Mouse (Mus musculus): ENCODE measurements at regions not wholly inside any gene's neighbourhood (a gene's known extent, or its start where the extent isn't known, plus 50 kb on each side); places are given as distances from the start of the nearest gene placed in this dataset.
"Not testable (repeated sequence)": the region's sequence is repeated elsewhere in the genome, so short reads cannot be mapped to it uniquely, and the experiment has no call there.

DNA sequence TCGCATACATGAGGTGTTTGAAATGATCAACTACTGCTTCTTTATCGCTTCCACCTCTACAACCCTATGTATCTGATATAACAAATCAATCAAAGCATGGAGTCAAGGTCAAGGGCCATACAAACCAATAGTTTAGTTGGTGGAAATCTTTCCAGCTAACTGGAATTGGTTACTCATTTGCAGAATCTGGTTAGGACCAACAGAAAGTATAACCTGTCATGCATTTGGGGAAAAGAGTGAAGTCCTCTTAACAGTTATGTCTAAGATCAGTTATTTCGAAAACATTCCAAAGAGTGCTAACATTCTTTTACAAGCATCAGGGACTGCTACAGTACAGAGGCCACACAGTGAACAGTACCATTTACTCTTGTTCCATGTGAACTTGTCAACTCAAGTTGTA lies 204.6 kb upstream of the Got2 start:
- no peak overlapping the region for H3K27ac ChIP-seq (ENCODE audit: low read length)
- no peak overlapping the region for H3K9ac ChIP-seq (ENCODE audit: low read length)
- no peak overlapping the region for H3K4me3 ChIP-seq (replicated peaks; ENCODE audit: low read length)
- ATAC-seq (ENCODE audit: insufficient read depth, low FRiP score): no peak
- no peak overlapping the region for H3K4me2 ChIP-seq (ENCODE audit: low read depth, low read length)
- no peaks in the 10 kb centered on the region for H3K4me1 ChIP-seq (ENCODE audit: control insufficient read depth, insufficient read depth, low read length)
- WGBS: 82% methylated on average over 3 of the region's 3 CpGs
- H3K36me3 ChIP-seq (ENCODE audit: control insufficient read depth, insufficient read depth, low read length): no peaks in the 10 kb centered on the region
- no peaks in the 10 kb centered on the region for H3K9me3 ChIP-seq (replicated peaks; ENCODE audit: control insufficient read depth, low read length)
- no peaks in the 10 kb centered on the region for H3K27me3 ChIP-seq (ENCODE audit: control insufficient read depth, insufficient read depth, low read length)

DNA sequence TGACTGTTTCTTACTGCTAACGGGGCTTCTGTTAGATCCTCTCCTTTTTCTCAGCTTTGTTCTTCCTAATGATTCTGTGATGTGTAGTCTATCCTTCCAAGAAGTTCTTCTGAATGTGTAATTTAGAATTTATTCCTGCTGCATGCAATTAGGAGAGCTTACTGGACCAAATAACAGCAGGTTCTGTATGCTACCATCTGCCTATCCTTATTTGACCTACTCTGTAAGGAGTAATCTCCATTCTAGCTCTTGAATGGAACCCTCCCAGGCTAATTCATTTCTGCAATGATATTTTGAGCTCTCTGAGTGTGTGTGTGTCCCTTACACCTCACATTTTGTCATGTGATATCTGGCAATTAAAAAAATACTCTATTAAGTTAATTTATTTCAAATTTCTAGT lies 201.9 kb upstream of the Got2 start:
- WGBS: 76% methylated on average over 1 of the region's 1 CpGs
- Histone ChIP-seq H3K4me3 (replicated peaks; ENCODE audit: low read length) (no peak overlapping the region), H3K9me3 (replicated peaks; ENCODE audit: control insufficient read depth, low read length) (no peaks in the 10 kb centered on the region), H3K4me2 (ENCODE audit: low read depth, low read length) (no peak overlapping the region), H3K36me3 (ENCODE audit: control insufficient read depth, insufficient read depth, low read length) (no peaks in the 10 kb centered on the region), H3K27me3 (ENCODE audit: control insufficient read depth, insufficient read depth, low read length) (no peaks in the 10 kb centered on the region), H3K27ac (ENCODE audit: low read length) (no peak overlapping the region), H3K4me1 (ENCODE audit: control insufficient read depth, insufficient read depth, low read length) (no peaks in the 10 kb centered on the region), H3K9ac (ENCODE audit: low read length) (no peak overlapping the region)
- ATAC-seq (ENCODE audit: insufficient read depth, low FRiP score): no peak

GRCm38 (mm10) chr8:96068306-96068705 lies 180.0 kb upstream of the Got2 start:
- Histone ChIP-seq H3K4me1 (ENCODE audit: control insufficient read depth, insufficient read depth, low read length) (no peaks in the 10 kb centered on the region), H3K9ac (ENCODE audit: low read length) (no peak overlapping the region), H3K27me3 (ENCODE audit: control insufficient read depth, insufficient read depth, low read length) (no peaks in the 10 kb centered on the region), H3K4me2 (ENCODE audit: low read depth, low read length) (no peak overlapping the region), H3K36me3 (ENCODE audit: control insufficient read depth, insufficient read depth, low read length) (no peaks in the 10 kb centered on the region), H3K9me3 (replicated peaks; ENCODE audit: control insufficient read depth, low read length) (no peaks in the 10 kb centered on the region), H3K4me3 (replicated peaks; ENCODE audit: low read length) (no peak overlapping the region), H3K27ac (ENCODE audit: low read length) (no peak overlapping the region)
- ATAC-seq (ENCODE audit: insufficient read depth, low FRiP score): no peak
- 71% methylated on average over 5 of the region's 5 CpGs for WGBS

DNA sequence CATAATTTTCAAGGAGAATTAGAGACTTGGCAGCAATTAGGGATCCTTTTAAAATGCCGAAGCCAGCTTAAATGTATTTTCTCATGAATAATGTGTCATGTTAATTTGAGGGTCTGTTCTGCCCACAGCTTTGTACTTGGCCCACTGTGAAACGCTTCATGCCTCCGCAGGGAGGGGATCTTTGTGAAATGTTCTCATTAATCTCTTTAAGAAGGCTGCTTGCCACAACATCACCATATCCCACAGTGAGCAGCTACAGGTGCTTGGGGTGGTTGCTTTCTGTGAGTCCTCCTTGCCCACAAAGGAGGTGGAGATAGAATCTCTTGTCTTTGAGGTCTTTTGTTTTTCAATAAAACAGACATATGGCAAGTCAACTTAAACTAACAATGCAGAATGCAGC lies 159.3 kb upstream of the Got2 start:
- H3K36me3 ChIP-seq (ENCODE audit: control insufficient read depth, insufficient read depth, low read length): no peaks in the 10 kb centered on the region
- no peak overlapping the region for H3K9ac ChIP-seq (ENCODE audit: low read length)
- no peak overlapping the region for H3K4me2 ChIP-seq (ENCODE audit: low read depth, low read length)
- WGBS: 66% methylated on average over 3 of the region's 3 CpGs
- no peaks in the 10 kb centered on the region for H3K9me3 ChIP-seq (replicated peaks; ENCODE audit: control insufficient read depth, low read length)
- H3K27ac ChIP-seq (ENCODE audit: low read length): no peak overlapping the region
- ATAC-seq (ENCODE audit: insufficient read depth, low FRiP score): no peak
- no peaks in the 10 kb centered on the region for H3K27me3 ChIP-seq (ENCODE audit: control insufficient read depth, insufficient read depth, low read length)
- no peaks in the 10 kb centered on the region for H3K4me1 ChIP-seq (ENCODE audit: control insufficient read depth, insufficient read depth, low read length)
- H3K4me3 ChIP-seq (replicated peaks; ENCODE audit: low read length): no peak overlapping the region

DNA sequence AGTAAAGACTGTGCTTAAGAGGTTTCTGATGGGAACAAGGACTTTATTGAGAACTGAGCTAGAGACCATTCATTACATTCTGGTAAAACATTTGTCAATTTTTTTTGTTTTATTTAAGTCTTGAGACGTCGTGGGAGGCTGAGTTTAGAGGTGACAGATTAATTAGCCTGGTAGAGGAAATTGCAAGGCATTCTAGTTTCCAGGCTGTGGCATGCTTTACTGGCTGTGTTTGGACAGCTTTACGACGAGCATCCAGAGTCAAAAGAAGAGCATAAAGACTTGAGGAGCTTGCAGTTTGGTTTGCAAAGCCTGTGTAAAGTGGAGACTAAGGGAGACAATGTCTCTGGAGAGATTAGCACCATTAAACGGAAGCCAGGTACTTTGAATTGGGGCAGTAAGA lies 154.0 kb upstream of the Got2 start:
- H3K4me3 ChIP-seq (replicated peaks; ENCODE audit: low read length): no peak overlapping the region
- no peak overlapping the region for H3K4me2 ChIP-seq (ENCODE audit: low read depth, low read length)
- no peak overlapping the region for H3K9ac ChIP-seq (ENCODE audit: low read length)
- ATAC-seq (ENCODE audit: insufficient read depth, low FRiP score): no peak
- peaks cover 8% of the 10 kb centered on the region; the same call in 1 of the 2 replicates for H3K4me1 ChIP-seq (ENCODE audit: control insufficient read depth, insufficient read depth, low read length)
- 26% methylated on average over 5 of the region's 5 CpGs for WGBS
- no peaks in the 10 kb centered on the region for H3K27me3 ChIP-seq (ENCODE audit: control insufficient read depth, insufficient read depth, low read length)
- no peaks in the 10 kb centered on the region for H3K36me3 ChIP-seq (ENCODE audit: control insufficient read depth, insufficient read depth, low read length)
- no peak overlapping the region for H3K27ac ChIP-seq (ENCODE audit: low read length)
- no peaks in the 10 kb centered on the region for H3K9me3 ChIP-seq (replicated peaks; ENCODE audit: control insufficient read depth, low read length)

DNA sequence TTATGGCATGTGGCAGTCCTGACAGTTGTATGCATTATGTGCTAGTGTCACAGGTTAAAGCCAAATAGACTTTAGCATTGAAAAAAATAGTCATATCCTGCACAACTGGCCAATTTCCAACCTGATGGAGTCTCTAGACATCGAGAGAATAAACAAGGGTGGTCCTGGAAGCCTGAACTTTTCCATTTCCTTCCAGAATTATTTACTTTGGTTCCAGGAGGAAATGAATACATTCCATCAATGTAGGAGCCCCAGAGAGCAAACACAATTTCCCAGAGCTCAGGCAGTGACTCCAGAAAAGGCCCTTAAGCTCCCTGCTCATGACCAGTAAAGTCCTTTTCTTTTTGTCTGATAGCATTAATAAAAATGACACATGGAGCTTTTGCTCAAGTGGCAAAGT lies 151.9 kb upstream of the Got2 start:
- 4% methylated on average over 1 of the region's 1 CpGs for WGBS
- no peak overlapping the region for H3K27ac ChIP-seq (ENCODE audit: low read length)
- no peak for ATAC-seq (ENCODE audit: insufficient read depth, low FRiP score)

GRCm38 (mm10) chr8:96018742-96019141 lies 130.4 kb upstream of the Got2 start:
- H3K4me3 ChIP-seq (replicated peaks; ENCODE audit: low read length); H3K27ac ChIP-seq (ENCODE audit: low read length); H3K9me3 ChIP-seq (replicated peaks; ENCODE audit: control insufficient read depth, low read length); H3K36me3 ChIP-seq (ENCODE audit: control insufficient read depth, insufficient read depth, low read length); ATAC-seq (ENCODE audit: insufficient read depth, low FRiP score); H3K4me2 ChIP-seq (ENCODE audit: low read depth, low read length); H3K27me3 ChIP-seq (ENCODE audit: control insufficient read depth, insufficient read depth, low read length); H3K9ac ChIP-seq (ENCODE audit: low read length); H3K4me1 ChIP-seq (ENCODE audit: control insufficient read depth, insufficient read depth, low read length): not testable (repeated sequence)
- 81% methylated on average over 3 of the region's 3 CpGs for WGBS

More for the DNA sequence above, 151.9 kb upstream of the Got2 start:
- no peak overlapping the region for H3K4me2 ChIP-seq (ENCODE audit: low read depth, low read length)
- no peaks in the 10 kb centered on the region for H3K9me3 ChIP-seq (replicated peaks; ENCODE audit: control insufficient read depth, low read length)
- no peak overlapping the region for H3K4me3 ChIP-seq (replicated peaks; ENCODE audit: low read length)
- no peak overlapping the region for H3K9ac ChIP-seq (ENCODE audit: low read length)
- H3K36me3 ChIP-seq (ENCODE audit: control insufficient read depth, insufficient read depth, low read length): no peaks in the 10 kb centered on the region
- peaks cover 8% of the 10 kb centered on the region; the same call in 1 of the 2 replicates for H3K4me1 ChIP-seq (ENCODE audit: control insufficient read depth, insufficient read depth, low read length)
- no peaks in the 10 kb centered on the region for H3K27me3 ChIP-seq (ENCODE audit: control insufficient read depth, insufficient read depth, low read length)

DNA sequence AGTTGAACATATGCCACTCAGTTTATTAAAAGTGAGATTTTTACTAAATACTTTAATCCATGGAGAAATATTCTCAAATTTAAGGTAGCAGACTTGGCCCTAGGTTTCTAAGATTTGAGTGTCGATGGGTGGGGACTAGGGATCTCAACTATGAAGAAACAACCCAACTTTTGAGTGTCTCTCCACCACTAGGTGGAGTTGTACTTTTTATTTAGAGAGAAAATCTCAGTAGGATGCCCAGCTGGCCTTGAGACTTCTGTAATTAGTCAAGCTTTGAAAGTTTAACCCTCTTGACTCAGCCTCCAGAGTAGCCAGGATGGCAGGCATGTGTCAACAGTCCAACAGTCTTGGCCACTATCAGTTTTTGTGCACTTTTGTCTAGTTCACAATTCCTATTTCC lies 123.7 kb upstream of the Got2 start:
- H3K27me3 ChIP-seq (ENCODE audit: control insufficient read depth, insufficient read depth, low read length): no peaks in the 10 kb centered on the region
- WGBS: 77% methylated on average over 1 of the region's 1 CpGs
- no peak for ATAC-seq (ENCODE audit: insufficient read depth, low FRiP score)
- no peak overlapping the region for H3K27ac ChIP-seq (ENCODE audit: low read length)
- H3K9me3 ChIP-seq (replicated peaks; ENCODE audit: control insufficient read depth, low read length): no peaks in the 10 kb centered on the region
- H3K36me3 ChIP-seq (ENCODE audit: control insufficient read depth, insufficient read depth, low read length): no peaks in the 10 kb centered on the region
- H3K9ac ChIP-seq (ENCODE audit: low read length): no peak overlapping the region
- H3K4me3 ChIP-seq (replicated peaks; ENCODE audit: low read length): no peak overlapping the region
- no peak overlapping the region for H3K4me2 ChIP-seq (ENCODE audit: low read depth, low read length)
- no peaks in the 10 kb centered on the region for H3K4me1 ChIP-seq (ENCODE audit: control insufficient read depth, insufficient read depth, low read length)

DNA sequence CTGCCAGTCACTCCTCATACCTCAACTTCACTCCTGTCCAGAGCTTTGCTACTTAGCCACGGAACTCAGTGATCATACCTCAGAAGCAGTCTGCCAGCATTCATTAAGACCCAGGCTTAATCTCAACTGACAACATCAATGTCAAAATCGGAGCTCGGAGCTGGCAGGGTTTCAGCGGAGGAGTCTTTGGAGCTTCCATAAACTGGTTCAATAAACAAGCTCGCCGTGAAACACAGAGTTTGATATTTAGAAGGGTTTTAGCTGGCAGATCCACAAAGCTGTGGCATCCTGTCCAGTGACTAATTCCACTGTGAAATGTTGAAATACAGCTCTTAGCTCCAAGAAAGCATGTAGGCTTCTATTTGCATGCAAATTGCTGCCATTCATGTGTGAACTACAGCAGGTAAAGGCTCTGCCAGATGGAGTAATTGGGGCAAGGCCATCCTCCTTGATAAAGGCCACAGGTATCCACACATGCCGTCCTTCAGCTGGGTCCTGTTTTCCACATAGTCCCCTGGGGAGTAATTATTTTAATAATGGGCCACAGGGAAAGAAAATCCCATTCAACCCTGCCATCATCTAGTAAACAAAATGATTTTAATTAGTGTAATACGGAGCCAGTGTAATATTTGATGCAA lies 103.6 kb upstream of the Got2 start:
- Histone ChIP-seq H3K9ac (ENCODE audit: low read length) (no peak overlapping the region), H3K4me2 (ENCODE audit: low read depth, low read length) (no peak overlapping the region), H3K9me3 (replicated peaks; ENCODE audit: control insufficient read depth, low read length) (no peaks in the 10 kb centered on the region), H3K4me3 (replicated peaks; ENCODE audit: low read length) (no peak overlapping the region), H3K27ac (ENCODE audit: low read length) (no peak overlapping the region), H3K4me1 (ENCODE audit: control insufficient read depth, insufficient read depth, low read length) (no peaks in the 10 kb centered on the region), H3K36me3 (ENCODE audit: control insufficient read depth, insufficient read depth, low read length) (no peaks in the 10 kb centered on the region), H3K27me3 (ENCODE audit: control insufficient read depth, insufficient read depth, low read length) (no peaks in the 10 kb centered on the region)
- 75% methylated on average over 8 of the region's 8 CpGs for WGBS
- no peak for ATAC-seq (ENCODE audit: insufficient read depth, low FRiP score)

All from stomach, embryonic 16.5 days (tissue).